Mouse (Mus musculus) erythroid progenitor cell, adult 5-6 weeks (primary cell): ENCODE measurements around the gene Klra8. TPM values are rescaled to one million over a fixed set of nuclear protein-coding genes. Genes with fewer than 3 reads are reported as not detected.
"Not testable (repeated sequence)": the region's sequence is repeated elsewhere in the genome, so short reads cannot be mapped to it uniquely, and the experiment has no call there.

ENCODE experiments used
- ATAC-seq: replicated peaks from 2 replicates; pipeline ENCODE4 v1.8.0; 2016; ENCODE audit warnings: moderate number of reproducible peaks, mild to moderate bottlenecking, moderate TSS enrichment, inconsistent platforms; ENCODE audit not compliant: poor library complexity, low FRiP score, severe bottlenecking
- total RNA-seq, 2 experiments: library from RNA; stranded (forward) in 1 of 2; stranded (reverse) in 1 of 2; fragments of 150-400 nt in 1 of 2; fragments of 186-747, 209-891 nt in 1 of 2; gene quantifications; 2 replicates each; pipeline versions ENCODE4 v1.2.3 to v1.2.4; 2015 to 2017; ENCODE audit warnings: low replicate concordance in 2 of 2

Klra8 gene
- total RNA-seq (2015; ENCODE audit: low replicate concordance) (4.3 and 12.2 TPM in 2 replicates), total RNA-seq (2017; ENCODE audit: low replicate concordance) (1.7 TPM in 1 of 2 replicates, not detected in the other)

DNA sequence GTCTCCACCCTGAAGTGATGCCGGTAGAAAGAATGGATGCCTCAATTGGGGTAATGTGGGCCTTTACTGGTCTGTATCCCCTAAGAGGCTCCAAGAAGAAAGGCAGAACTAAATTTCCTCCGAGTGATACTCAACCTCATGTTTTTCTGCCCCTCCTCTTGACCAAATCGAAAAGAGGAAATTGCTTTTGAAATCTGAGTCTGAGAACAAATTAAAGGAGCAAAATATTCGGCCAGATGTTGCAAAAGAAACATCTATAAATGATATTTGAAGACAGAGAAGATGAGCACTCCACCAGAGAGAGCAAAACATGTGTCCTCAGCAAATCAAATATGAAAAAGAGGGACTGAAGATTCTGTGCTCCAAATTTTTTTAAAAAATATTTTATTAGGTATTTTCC, at the start of gene Klra8:
Klra8 (minus strand) TSS at position 101 of the 400 bp plus-strand sequence.
- not testable (repeated sequence) for ATAC-seq

DNA sequence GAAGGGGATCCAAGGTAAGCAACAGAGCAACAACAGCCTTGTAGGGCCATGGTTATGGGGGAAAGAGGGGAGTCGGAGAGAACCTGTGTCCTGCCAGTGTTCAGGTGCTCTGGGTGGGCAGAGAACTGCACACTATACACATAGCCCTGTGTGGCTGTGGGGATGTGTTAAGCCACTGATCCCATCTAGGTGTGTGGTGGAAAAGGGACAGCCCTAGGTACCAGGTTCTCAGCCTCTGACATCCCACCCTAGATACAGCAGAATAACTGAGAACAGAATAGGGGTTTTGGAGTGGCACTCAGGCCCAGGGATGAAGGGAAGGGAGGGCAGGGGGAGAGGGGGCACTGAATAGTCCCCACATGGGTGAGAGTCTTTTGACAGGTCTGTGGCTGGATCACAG, 19.2 kb downstream of the Klra8 start:
- ATAC-seq: no peak

DNA sequence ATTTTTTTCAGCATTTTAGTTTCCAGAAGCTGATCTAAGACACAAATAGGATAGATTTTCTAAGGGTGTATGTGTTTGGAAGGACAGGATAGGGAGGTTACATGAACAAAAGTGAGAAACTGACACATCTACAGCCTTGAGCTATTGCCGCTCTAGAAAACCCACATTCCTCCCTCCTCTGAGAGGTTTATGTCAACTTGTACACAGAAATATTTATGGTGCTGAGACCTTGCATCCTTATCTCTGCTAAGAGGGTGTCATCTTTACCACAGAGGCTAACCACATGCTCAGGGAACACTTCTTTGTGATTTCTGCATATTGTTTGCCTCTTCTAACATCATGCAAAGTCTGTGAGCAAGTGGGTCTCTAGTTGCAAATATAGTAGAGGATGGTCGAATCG, 27.0 kb downstream of the Klra8 start:
- not testable (repeated sequence) for ATAC-seq

DNA sequence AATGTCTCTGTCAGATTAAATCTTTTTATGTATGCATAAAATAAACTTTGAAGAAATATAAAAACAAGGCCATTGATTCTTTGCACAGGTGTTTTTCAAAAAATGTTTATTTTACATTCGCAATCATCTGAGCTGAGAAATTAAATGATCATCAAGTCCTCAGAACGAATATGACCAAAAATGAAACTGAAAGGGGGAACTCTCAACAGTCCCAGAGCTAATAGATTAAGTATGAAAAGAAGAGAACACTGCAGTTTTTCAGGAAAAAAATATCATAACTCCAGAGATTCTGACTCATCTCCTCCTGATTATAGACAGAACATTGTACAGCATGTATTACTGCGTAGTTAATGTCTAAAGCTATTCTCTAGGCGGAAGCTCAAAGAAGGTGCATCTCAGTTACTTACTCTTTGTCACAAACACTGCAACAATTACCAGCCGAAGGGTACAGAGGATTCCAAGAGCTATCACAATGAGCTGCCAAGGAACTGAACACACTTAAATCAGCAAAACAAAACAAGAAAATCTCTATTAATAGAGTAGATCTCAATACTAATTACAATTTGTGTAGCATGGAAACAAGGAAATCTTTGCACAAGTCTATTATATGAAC, 37.3 kb downstream of the Klra8 start:
- no peak for ATAC-seq

DNA sequence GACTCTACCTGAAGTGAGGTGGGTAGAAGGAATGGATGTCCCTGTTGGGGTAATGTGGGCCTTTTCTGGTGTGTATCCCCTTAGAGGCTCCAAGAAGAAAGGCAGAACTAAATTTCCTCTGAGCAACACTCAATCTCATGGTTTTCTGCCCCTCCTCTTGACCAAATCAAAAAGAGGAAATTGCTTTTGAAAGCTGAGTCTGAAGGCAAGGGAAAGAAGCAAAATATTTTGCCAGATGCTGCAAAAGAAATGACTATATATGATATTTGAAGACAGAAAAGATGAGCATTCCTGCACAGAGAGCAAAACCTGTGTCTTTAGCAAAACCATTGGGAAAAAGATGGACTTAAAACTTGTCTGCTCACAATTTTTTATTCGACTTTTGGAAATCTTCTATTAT, 62.5 kb downstream of the Klra8 start, which contains the start of gene Klra4:
Klra4 (minus strand) TSS at position 101 of the 400 bp plus-strand sequence.
- not testable (repeated sequence) for ATAC-seq

Other genes with a start within 250 kb of the Klra8 start
- gene Klra5, start 212.2 kb downstream of the Klra8 start, total RNA-seq (2015; ENCODE audit: low replicate concordance): not detected in 2 replicates
- not detected in 2 replicates for gene Klra5, start 212.2 kb downstream of the Klra8 start, total RNA-seq (2017; ENCODE audit: low replicate concordance)
- gene Klra6, start 102.9 kb downstream of the Klra8 start, total RNA-seq (2015; ENCODE audit: low replicate concordance): 4.7 TPM in 1 of 2 replicates, not detected in the other
- not detected in 2 replicates for gene Klra6, start 102.9 kb downstream of the Klra8 start, total RNA-seq (2017; ENCODE audit: low replicate concordance)
- 3.4 TPM in 1 of 2 replicates, not detected in the other for gene Klra4, start 62.6 kb downstream of the Klra8 start, total RNA-seq (2015; ENCODE audit: low replicate concordance)
- gene Klra4, start 62.6 kb downstream of the Klra8 start, total RNA-seq (2017; ENCODE audit: low replicate concordance): not detected in 2 replicates
- not detected in 2 replicates for gene Klra9, start 63.2 kb upstream of the Klra8 start, total RNA-seq (2015; ENCODE audit: low replicate concordance)
- 0.30 and 0.90 TPM in 2 replicates for gene Klra9, start 63.2 kb upstream of the Klra8 start, total RNA-seq (2017; ENCODE audit: low replicate concordance)
- gene Klra7, start 103.4 kb upstream of the Klra8 start, total RNA-seq (2015; ENCODE audit: low replicate concordance): not detected in 2 replicates
- 0.90 TPM in 1 of 2 replicates, not detected in the other for gene Klra7, start 103.4 kb upstream of the Klra8 start, total RNA-seq (2017; ENCODE audit: low replicate concordance)
- gene Klra10, start 152.0 kb upstream of the Klra8 start, total RNA-seq (2015; ENCODE audit: low replicate concordance): not detected in 2 replicates
- not detected in 2 replicates for gene Klra10, start 152.0 kb upstream of the Klra8 start, total RNA-seq (2017; ENCODE audit: low replicate concordance)
- gene Klra3, start 207.7 kb upstream of the Klra8 start, total RNA-seq (2015; ENCODE audit: low replicate concordance): 4.7 TPM in 1 of 2 replicates, not detected in the other
- gene Klra3, start 207.7 kb upstream of the Klra8 start, total RNA-seq (2017; ENCODE audit: low replicate concordance): not detected in 2 replicates